Mouse (Mus musculus): ENCODE data around the gene Aunip. TPM values are rescaled to one million over a fixed set of nuclear protein-coding genes. Genes with fewer than 3 reads are reported as not detected.
"Not testable (repeated sequence)": the region's sequence is repeated elsewhere in the genome, so short reads cannot be mapped to it uniquely, and the experiment has no call there.

Gene Aunip
- polyA plus RNA-seq, 2 experiments, result 7.6 to 21.0 TPM

DNA sequence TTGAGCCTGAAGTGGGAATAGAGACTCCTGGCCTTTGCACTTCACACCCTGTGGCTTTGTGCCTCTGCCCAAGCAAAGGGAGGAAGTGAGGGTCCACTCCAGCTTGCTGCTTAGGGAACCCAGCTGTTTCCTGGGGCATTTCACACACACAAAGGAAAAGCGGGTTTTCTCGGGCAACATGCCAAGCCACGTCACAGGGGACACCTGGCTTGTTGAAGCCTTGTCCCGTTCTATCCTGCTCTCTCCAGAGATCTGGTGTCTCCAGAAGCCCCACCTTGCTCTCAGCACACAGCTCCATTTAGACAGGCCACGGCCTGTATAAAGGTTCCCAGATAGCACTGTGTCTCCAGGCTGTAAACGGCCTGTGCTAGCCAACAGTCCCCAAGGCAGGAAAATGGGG is 19.1 kb upstream of the Aunip start:
- peaks cover 19 to 34% of the 10 kb centered on the region in 2 experiments for H3K4me1 ChIP-seq (replicated peaks; ENCODE audit: control insufficient read depth in 2 of 2, insufficient read depth in 2 of 2, low read length in 1 of 2)
- no peak overlapping the region for H3K9ac ChIP-seq (replicated peaks)
- no peak overlapping the region for H3K4me3 ChIP-seq (ENCODE audit: insufficient read depth in 1 of 2, low read depth in 2 of 2, low read length in 2 of 2)
- H3K27me3 ChIP-seq (ENCODE audit: control insufficient read depth, insufficient read depth, low read length), result no peaks in the 10 kb centered on the region; the same call in 1 of the 2 replicates
- H3K27ac ChIP-seq, result no peak overlapping the region
- DNase-seq (ENCODE audit: low read depth in 3 of 3, low spot score in 3 of 3), result no peak
- H3K9me3 ChIP-seq (ENCODE audit: control insufficient read depth, low read length), result no peaks in the 10 kb centered on the region; the same call in 1 of the 2 replicates
- TF ChIP-seq EP300 (IDR thresholded peaks at IDR 0.05; ENCODE audit: low read depth) (no peak), CTCF (IDR thresholded peaks at IDR 0.05; ENCODE audit: low read depth) (no peak)
- WGBS (ENCODE audit: insufficient replicate concordance), result 41% methylated on average over 6 of the region's 6 CpGs
- no peak for ATAC-seq (ENCODE audit: insufficient read depth)
- no peak overlapping the region for H3K4me2 ChIP-seq (ENCODE audit: low read depth)
- H3K36me3 ChIP-seq (replicated peaks; ENCODE audit: control insufficient read depth, insufficient read depth, low read depth), result no peaks in the 10 kb centered on the region

DNA sequence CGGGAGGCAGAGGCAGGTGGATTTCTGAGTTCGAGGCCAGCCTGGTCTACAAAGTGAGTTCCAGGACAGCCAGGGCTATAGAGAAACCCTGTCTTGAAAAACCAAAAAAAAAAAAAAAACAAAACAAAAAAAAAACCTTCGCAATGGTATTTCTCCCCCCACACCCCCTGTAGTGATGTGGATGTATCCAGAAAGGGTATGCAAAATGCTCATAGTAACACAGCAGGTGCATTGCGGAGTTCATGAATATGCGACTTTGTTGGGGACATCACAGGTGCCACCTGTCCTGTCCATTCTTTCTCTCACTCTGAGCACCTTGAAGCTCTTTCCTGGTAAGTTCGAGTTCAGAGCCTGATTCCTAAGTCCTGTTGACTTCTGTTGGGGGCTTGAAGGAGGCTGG is 16.6 kb upstream of the Aunip start:
- not testable (repeated sequence) for H3K9me3 ChIP-seq (ENCODE audit: control insufficient read depth, low read length); H3K27ac ChIP-seq; ATAC-seq (ENCODE audit: insufficient read depth); H3K9ac ChIP-seq (replicated peaks); DNase-seq (ENCODE audit: low read depth in 3 of 3, low spot score in 3 of 3); H3K4me2 ChIP-seq (ENCODE audit: low read depth); H3K36me3 ChIP-seq (replicated peaks; ENCODE audit: control insufficient read depth, insufficient read depth, low read depth); H3K27me3 ChIP-seq (ENCODE audit: control insufficient read depth, insufficient read depth, low read length); H3K4me3 ChIP-seq (ENCODE audit: insufficient read depth in 1 of 2, low read depth in 2 of 2, low read length in 2 of 2)
- 70% methylated on average over 6 of the region's 6 CpGs for WGBS (ENCODE audit: insufficient replicate concordance)
- H3K4me1 ChIP-seq (replicated peaks; ENCODE audit: control insufficient read depth in 2 of 2, insufficient read depth in 2 of 2, low read length in 1 of 2), result peaks cover 25 to 43% of the 10 kb centered on the region in 2 experiments

DNA sequence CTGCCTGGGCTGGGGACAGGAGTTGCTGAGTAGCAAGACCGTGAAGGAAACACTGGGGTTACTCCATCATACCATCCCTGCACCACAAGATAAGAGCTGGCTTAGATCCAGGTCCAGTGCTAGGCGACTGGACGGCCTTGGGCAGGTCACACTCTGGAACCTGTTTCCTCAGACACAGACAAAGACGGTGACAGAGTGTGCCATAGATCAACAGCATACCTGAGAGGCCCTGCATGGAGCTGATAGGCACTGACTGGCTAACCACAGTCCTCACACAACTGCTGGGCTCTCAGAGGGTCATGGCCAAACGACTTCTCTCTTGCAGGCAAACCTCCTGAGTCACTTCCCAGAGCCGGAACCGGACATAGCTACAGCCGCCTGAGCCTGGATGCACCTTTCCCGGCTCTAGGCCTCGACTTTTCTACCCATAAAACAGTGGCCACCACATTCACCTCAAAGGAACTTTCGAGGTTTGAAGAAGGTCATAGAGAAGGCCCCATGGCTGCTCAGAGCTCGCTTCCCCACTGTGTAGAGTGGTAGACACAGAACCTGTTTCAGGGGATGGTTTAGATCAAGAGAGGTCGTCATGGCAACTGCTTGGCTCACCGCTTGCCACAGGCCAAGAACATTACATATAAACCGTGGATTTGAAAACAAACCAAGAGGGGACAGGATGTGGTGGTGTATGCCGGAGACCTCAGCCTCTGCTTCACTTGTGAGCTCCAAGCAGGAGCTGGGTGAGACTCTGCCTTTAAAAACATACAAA is 15.8 kb upstream of the Aunip start:
- peaks cover 25 to 37% of the 10 kb centered on the region in 2 experiments for H3K4me1 ChIP-seq (replicated peaks; ENCODE audit: control insufficient read depth in 2 of 2, insufficient read depth in 2 of 2, low read length in 1 of 2)
- H3K36me3 ChIP-seq (replicated peaks; ENCODE audit: control insufficient read depth, insufficient read depth, low read depth), result no peaks in the 10 kb centered on the region
- WGBS (ENCODE audit: insufficient replicate concordance), result 12% methylated on average over 16 of the region's 16 CpGs
- no peak overlapping the region for H3K4me3 ChIP-seq (ENCODE audit: insufficient read depth in 1 of 2, low read depth in 2 of 2, low read length in 2 of 2)
- ATAC-seq (ENCODE audit: insufficient read depth) (peak; percentile 43), DNase-seq (ENCODE audit: low read depth in 3 of 3, low spot score in 3 of 3) (peak in 1 of 3 experiments; percentile 46)
- H3K9me3 ChIP-seq (ENCODE audit: control insufficient read depth, low read length), result no peaks in the 10 kb centered on the region; the same call in 1 of the 2 replicates
- TF ChIP-seq CTCF (IDR thresholded peaks at IDR 0.05; ENCODE audit: low read depth), result no peak
- no peak; the same call in 1 of the 2 replicates for TF ChIP-seq EP300 (IDR thresholded peaks at IDR 0.05; ENCODE audit: low read depth)
- no peak overlapping the region for H3K9ac ChIP-seq (replicated peaks)
- no peaks in the 10 kb centered on the region; the same call in 1 of the 2 replicates for H3K27me3 ChIP-seq (ENCODE audit: control insufficient read depth, insufficient read depth, low read length)
- H3K4me2 ChIP-seq (ENCODE audit: low read depth), result peak overlapping the region; percentile 11; the same call in 1 of the 2 replicates
- no peak overlapping the region for H3K27ac ChIP-seq

DNA sequence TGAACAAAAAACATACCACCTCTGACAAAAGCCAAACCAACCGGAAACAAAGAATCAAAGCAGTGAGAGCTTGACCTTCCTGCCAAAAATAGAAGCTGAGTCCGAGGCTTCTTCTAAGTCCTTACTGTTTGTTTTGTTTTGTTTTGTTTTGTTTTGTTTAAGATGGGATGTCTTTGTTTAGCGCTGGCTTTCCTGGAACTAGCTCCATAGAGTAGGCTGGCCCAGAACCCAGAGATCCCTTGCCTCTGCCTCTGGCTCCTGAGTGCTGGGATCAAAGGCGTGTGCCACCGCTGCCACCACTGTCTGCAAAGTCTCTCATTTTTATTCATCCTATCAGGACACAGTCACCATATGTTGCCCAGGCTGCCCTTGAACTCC is 15.3 kb upstream of the Aunip start:
- WGBS (ENCODE audit: insufficient replicate concordance), result 65% methylated on average over 5 of the region's 5 CpGs
- no peaks in the 10 kb centered on the region; the same call in 1 of the 2 replicates for H3K9me3 ChIP-seq (ENCODE audit: control insufficient read depth, low read length)
- no peaks in the 10 kb centered on the region; the same call in 1 of the 2 replicates for H3K27me3 ChIP-seq (ENCODE audit: control insufficient read depth, insufficient read depth, low read length)
- TF ChIP-seq CTCF (IDR thresholded peaks at IDR 0.05; ENCODE audit: low read depth) (no peak), EP300 (IDR thresholded peaks at IDR 0.05; ENCODE audit: low read depth) (no peak)
- H3K4me1 ChIP-seq (replicated peaks; ENCODE audit: control insufficient read depth in 2 of 2, insufficient read depth in 2 of 2, low read length in 1 of 2), result peaks cover 25 to 34% of the 10 kb centered on the region in 2 experiments
- H3K9ac ChIP-seq (replicated peaks), result no peak overlapping the region
- H3K36me3 ChIP-seq (replicated peaks; ENCODE audit: control insufficient read depth, insufficient read depth, low read depth), result no peaks in the 10 kb centered on the region
- no peak for DNase-seq (ENCODE audit: low read depth in 3 of 3, low spot score in 3 of 3)
- no peak overlapping the region for H3K27ac ChIP-seq
- H3K4me2 ChIP-seq (ENCODE audit: low read depth), result no peak overlapping the region
- no peak for ATAC-seq (ENCODE audit: insufficient read depth)
- no peak overlapping the region for H3K4me3 ChIP-seq (ENCODE audit: insufficient read depth in 1 of 2, low read depth in 2 of 2, low read length in 2 of 2)

DNA sequence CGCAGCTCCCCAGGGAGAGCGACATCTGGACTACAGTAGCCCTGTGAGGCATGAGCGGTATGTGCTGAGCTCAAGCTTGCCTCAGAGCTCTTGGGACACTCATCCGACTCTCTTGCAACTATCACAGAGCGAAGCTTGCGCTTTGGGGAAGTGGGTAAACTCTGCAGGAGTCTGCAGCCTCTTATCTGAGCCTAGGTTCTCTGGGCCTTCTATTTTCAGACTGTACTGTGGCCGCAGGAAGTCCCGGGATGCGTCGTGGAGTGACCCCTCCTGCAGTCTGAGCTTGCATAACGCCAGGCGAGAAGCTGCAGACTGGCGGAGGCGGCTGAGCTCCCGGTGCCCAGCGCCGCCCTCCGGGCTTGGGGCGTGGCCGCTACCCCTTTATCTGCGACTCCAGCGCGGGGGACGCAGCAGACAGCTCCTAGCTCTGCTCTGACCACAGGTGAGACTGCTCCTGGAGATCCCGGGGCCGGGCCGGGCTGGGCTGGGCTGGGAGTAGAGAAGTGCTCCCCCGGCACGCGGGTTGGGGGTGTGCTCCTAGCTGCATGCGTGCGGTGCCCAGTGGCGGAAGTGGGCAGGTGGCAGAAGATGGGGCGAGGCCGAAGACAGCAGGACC is 14.1 kb upstream of the Aunip start, which contains the start of gene Paqr7:
Gene Paqr7 (plus strand): TSS at position 103 of the 616 bp plus-strand sequence.
- Histone ChIP-seq H3K4me1 (replicated peaks; ENCODE audit: control insufficient read depth in 2 of 2, insufficient read depth in 2 of 2, low read length in 1 of 2) (peaks cover 25 to 34% of the 10 kb centered on the region in 2 experiments), H3K27me3 (ENCODE audit: control insufficient read depth, insufficient read depth, low read length) (no peaks in the 10 kb centered on the region; the same call in 1 of the 2 replicates), H3K9me3 (ENCODE audit: control insufficient read depth, low read length) (no peaks in the 10 kb centered on the region), H3K36me3 (replicated peaks; ENCODE audit: control insufficient read depth, insufficient read depth, low read depth) (no peaks in the 10 kb centered on the region), H3K27ac (peak within 1 kb of the TSS; percentile 18), H3K4me2 (ENCODE audit: low read depth) (peak within 1 kb of the TSS; percentile 74), H3K9ac (replicated peaks) (peak within 1 kb of the TSS; percentile 45), H3K4me3 (ENCODE audit: insufficient read depth in 1 of 2, low read depth in 2 of 2, low read length in 2 of 2) (peak within 1 kb of the TSS; percentile 31 to 51)
- TF ChIP-seq CTCF (IDR thresholded peaks at IDR 0.05; ENCODE audit: low read depth) (0 out of 2 replicates have a peak, but pooled peaks have one; percentile 19), EP300 (IDR thresholded peaks at IDR 0.05; ENCODE audit: low read depth) (0 out of 2 replicates have a peak, but pooled peaks have one; percentile 28)
- ATAC-seq (ENCODE audit: insufficient read depth) (peak; percentile 83), DNase-seq (ENCODE audit: low read depth in 3 of 3, low spot score in 3 of 3) (peak in 2 of 3 experiments; percentile 59 to 60)
- WGBS (ENCODE audit: insufficient replicate concordance), result 1% methylated on average over 35 of the region's 35 CpGs
